In genomic region chr10:123692926-123693224, GRCm38 (mm10) we compare ENCODE assay signal across 20 mouse cellular contexts.
DNase-seq lines count a peak whose midpoint lies in the region; ATAC-seq and TF ChIP-seq lines count a peak whose summit lies in the region.
"Had no signal": no experiment of that assay in that cellular context is flagged by ENCODE, and none has a peak within 500 bp of the region (broad histone marks: within the 10 kb centered on the region; RNA-seq: fewer than 3 reads in every experiment).

No protein-coding gene starts in this region.

- H3K27me3 ChIP-seq in forebrain, embryonic 12.5 days = 0 out of 2 replicates have a peak, but pooled peaks cover 2% of the 10 kb centered on the region
- H3K27me3 ChIP-seq in forebrain, embryonic 14.5 days (replicated peaks; ENCODE audit: control insufficient read depth, insufficient read depth, low read length) = no peaks in the 10 kb centered on the region
- no peaks in the 10 kb centered on the region for H3K27me3 ChIP-seq in liver, adult 2 months (ENCODE audit: control insufficient read depth, insufficient read depth, low read length)
- no peaks in the 10 kb centered on the region for H3K27me3 ChIP-seq in liver, embryonic 12.5 days (replicated peaks)
- H3K27me3 ChIP-seq in neural tube, embryonic 11.5 days (ENCODE audit: control insufficient read depth, insufficient read depth, low read length) = no peaks in the 10 kb centered on the region
- no peaks in the 10 kb centered on the region for H3K27me3 ChIP-seq in neural tube, embryonic 15.5 days (replicated peaks)
- H3K27me3 ChIP-seq: embryonic facial prominence, embryonic 13.5 days; embryonic facial prominence, embryonic 15.5 days had no signal

- TF ChIP-seq CTCF in liver, adult 2 months (IDR thresholded peaks at IDR 0.05; ENCODE audit: low read depth, low read length) = no peak

- TF ChIP-seq POLR2A in liver, adult 2 months (IDR thresholded peaks at IDR 0.05; ENCODE audit: extremely low read depth, insufficient read depth, low read length) = no peak

- H3K4me3 ChIP-seq in forebrain, embryonic 12.5 days (replicated peaks) = no peak overlapping the region
- H3K4me3 ChIP-seq in forebrain, embryonic 14.5 days (ENCODE audit: low read depth, low read length) = no peak overlapping the region
- H3K4me3 ChIP-seq in liver, adult 2 months (ENCODE audit: insufficient read depth, low read depth, low read length) = no peak overlapping the region
- no peak overlapping the region for H3K4me3 ChIP-seq in liver, embryonic 12.5 days
- H3K4me3 ChIP-seq in neural tube, embryonic 11.5 days (ENCODE audit: low read depth, low read length) = no peak overlapping the region
- H3K4me3 ChIP-seq in neural tube, embryonic 15.5 days (replicated peaks) = no peak overlapping the region
- H3K4me3 ChIP-seq: embryonic facial prominence, embryonic 13.5 days; embryonic facial prominence, embryonic 15.5 days; erythroblast, embryonic 14.5 days had no signal

- no peak overlapping the region for H3K4me2 ChIP-seq in forebrain, embryonic 12.5 days
- H3K4me2 ChIP-seq in forebrain, embryonic 14.5 days (ENCODE audit: low read length) = no peak overlapping the region
- no peak overlapping the region for H3K4me2 ChIP-seq in liver, embryonic 12.5 days
- H3K4me2 ChIP-seq in neural tube, embryonic 11.5 days (ENCODE audit: low read depth) = no peak overlapping the region
- H3K4me2 ChIP-seq in neural tube, embryonic 15.5 days = no peak overlapping the region
- H3K4me2 ChIP-seq: embryonic facial prominence, embryonic 13.5 days; embryonic facial prominence, embryonic 15.5 days had no signal

- peak; percentile 27; the same call in 1 of the 2 replicates for ATAC-seq in forebrain, embryonic 12.5 days (ENCODE audit: low FRiP score)
- no peak for ATAC-seq in forebrain, embryonic 14.5 days
- ATAC-seq in liver, embryonic 12.5 days = no peak
- peak; percentile 15; the same call in 1 of the 2 replicates for ATAC-seq in neural tube, embryonic 11.5 days (ENCODE audit: insufficient read depth, low FRiP score, low TSS enrichment)
- no peak for ATAC-seq in neural tube, embryonic 15.5 days (ENCODE audit: low FRiP score)
- ATAC-seq: forebrain, embryonic 16.5 days had no signal

- H3K27ac ChIP-seq in forebrain, embryonic 12.5 days = no peak overlapping the region
- H3K27ac ChIP-seq in forebrain, embryonic 14.5 days (ENCODE audit: low read depth, low read length) = no peak overlapping the region
- no peak overlapping the region for H3K27ac ChIP-seq in liver, adult 2 months (replicated peaks; ENCODE audit: insufficient read depth, low read depth, low read length)
- H3K27ac ChIP-seq in liver, embryonic 12.5 days = no peak overlapping the region
- H3K27ac ChIP-seq in neural tube, embryonic 11.5 days (ENCODE audit: low read depth, low read length) = no peak overlapping the region
- H3K27ac ChIP-seq in neural tube, embryonic 15.5 days (replicated peaks) = no peak overlapping the region
- H3K27ac ChIP-seq: embryonic facial prominence, embryonic 13.5 days; embryonic facial prominence, embryonic 15.5 days had no signal

- no peaks in the 10 kb centered on the region for H3K9me3 ChIP-seq in forebrain, embryonic 12.5 days
- H3K9me3 ChIP-seq in forebrain, embryonic 14.5 days (replicated peaks; ENCODE audit: control insufficient read depth, low read length) = no peaks in the 10 kb centered on the region
- H3K9me3 ChIP-seq in liver, embryonic 12.5 days (replicated peaks) = 0 out of 2 replicates have a peak, but pooled peaks cover 2% of the 10 kb centered on the region
- H3K9me3 ChIP-seq in neural tube, embryonic 11.5 days (ENCODE audit: control insufficient read depth, low read length) = no peaks in the 10 kb centered on the region
- no peaks in the 10 kb centered on the region for H3K9me3 ChIP-seq in neural tube, embryonic 15.5 days (replicated peaks)
- H3K9me3 ChIP-seq: embryonic facial prominence, embryonic 13.5 days; embryonic facial prominence, embryonic 15.5 days had no signal

- no peaks in the 10 kb centered on the region for H3K36me3 ChIP-seq in forebrain, embryonic 12.5 days (replicated peaks)
- H3K36me3 ChIP-seq in forebrain, embryonic 14.5 days (ENCODE audit: control insufficient read depth, insufficient read depth, low read length) = no peaks in the 10 kb centered on the region
- no peaks in the 10 kb centered on the region for H3K36me3 ChIP-seq in liver, adult 2 months (ENCODE audit: control insufficient read depth, insufficient read depth, low read length)
- no peaks in the 10 kb centered on the region for H3K36me3 ChIP-seq in liver, embryonic 12.5 days
- no peaks in the 10 kb centered on the region for H3K36me3 ChIP-seq in neural tube, embryonic 11.5 days (ENCODE audit: control insufficient read depth, insufficient read depth, low read length)
- H3K36me3 ChIP-seq in neural tube, embryonic 15.5 days = no peaks in the 10 kb centered on the region
- H3K36me3 ChIP-seq: embryonic facial prominence, embryonic 13.5 days; embryonic facial prominence, embryonic 15.5 days had no signal

- 59% methylated on average over 4 of the region's 4 CpGs for WGBS in forebrain, embryonic 12.5 days
- WGBS in forebrain, embryonic 14.5 days = 54% methylated on average over 4 of the region's 4 CpGs
- 38% methylated on average over 4 of the region's 4 CpGs for WGBS in liver, adult 2 months
- 79% methylated on average over 4 of the region's 4 CpGs for WGBS in liver, embryonic 12.5 days (ENCODE audit: insufficient replicate concordance)
- WGBS in neural tube, embryonic 11.5 days = 77% methylated on average over 4 of the region's 4 CpGs
- WGBS in neural tube, embryonic 15.5 days = 74% methylated on average over 4 of the region's 4 CpGs

- no peaks in the 10 kb centered on the region for H3K4me1 ChIP-seq in forebrain, embryonic 12.5 days
- no peaks in the 10 kb centered on the region for H3K4me1 ChIP-seq in forebrain, embryonic 14.5 days (ENCODE audit: control insufficient read depth, insufficient read depth, low read length)
- no peaks in the 10 kb centered on the region; the same call in 1 of the 2 replicates for H3K4me1 ChIP-seq in liver, adult 2 months (ENCODE audit: control insufficient read depth, insufficient read depth, low read length)
- H3K4me1 ChIP-seq in liver, embryonic 12.5 days = no peaks in the 10 kb centered on the region
- no peaks in the 10 kb centered on the region for H3K4me1 ChIP-seq in neural tube, embryonic 11.5 days (ENCODE audit: control insufficient read depth, insufficient read depth, low read length)
- no peaks in the 10 kb centered on the region for H3K4me1 ChIP-seq in neural tube, embryonic 15.5 days
- H3K4me1 ChIP-seq: embryonic facial prominence, embryonic 13.5 days; embryonic facial prominence, embryonic 15.5 days had no signal

- H3K9ac ChIP-seq in forebrain, embryonic 12.5 days = no peak overlapping the region
- H3K9ac ChIP-seq in forebrain, embryonic 14.5 days (ENCODE audit: low read length) = no peak overlapping the region
- H3K9ac ChIP-seq in liver, adult 2 months (ENCODE audit: low read depth, low read length) = no peak overlapping the region
- H3K9ac ChIP-seq in liver, embryonic 12.5 days = no peak overlapping the region
- H3K9ac ChIP-seq in neural tube, embryonic 11.5 days (ENCODE audit: low read length) = no peak overlapping the region
- no peak overlapping the region for H3K9ac ChIP-seq in neural tube, embryonic 15.5 days (replicated peaks)
- H3K9ac ChIP-seq: embryonic facial prominence, embryonic 13.5 days; embryonic facial prominence, embryonic 15.5 days had no signal

- no peak for DNase-seq in forebrain, embryonic 14.5 days (ENCODE audit: low spot score)
- DNase-seq in liver, adult 2 months (ENCODE audit: extremely low read depth, low read depth, low spot score) = peak; percentile 75
- no peak for DNase-seq in neural tube, embryonic 11.5 days (ENCODE audit: low spot score)
- DNase-seq: adrenal gland, adult 2 months; adrenal gland, postnatal 10 days; adrenal gland, postnatal 25 days; cerebellum, adult 11 months; cerebellum, adult 18-20 months; cerebellum, adult 8-10 months; cerebellum, adult 9-11 months; cerebellum, postnatal 14 days; cerebellum, postnatal 36 days; embryo, embryonic 11 days had no signal

- no peaks in the 10 kb centered on the region for H3K79me2 ChIP-seq in liver, adult 2 months (ENCODE audit: control insufficient read depth, insufficient read depth, low read length)

Comparison
In these comparisons a context has a peak if more than half of its experiments do, and no peak if none do; other contexts are left out.
1. ATAC-seq: peak in forebrain, embryonic 12.5 days (single experiment) and neural tube, embryonic 11.5 days (single experiment); none in forebrain, embryonic 14.5 days (single experiment), liver, embryonic 12.5 days (single experiment) and neural tube, embryonic 15.5 days (single experiment).